Mouse (Mus musculus) embryonic facial prominence, embryonic 11.5 days (tissue): ENCODE measurements around the gene Mier1. TPM values are rescaled to one million over a fixed set of nuclear protein-coding genes. Genes with fewer than 3 reads are reported as not detected.

Source experiments
- ATAC-seq: fragments of 200-750 bp; cut with Nextera tagmentation; replicated peaks from 2 replicates; pipeline ENCODE4 v1.8.0; 2017; ENCODE audit warnings: low read depth; ENCODE audit not compliant: insufficient number of reproducible peaks, low FRiP score, low TSS enrichment
- DNase-seq: peaks from one replicate; pipeline ENCODE4 v3.0.0-alpha.2; 2015; ENCODE audit warnings: low spot score
- H3K27ac ChIP-seq: fragments of 300-500 bp; sonication (generic); replicated peaks from 2 replicates; pipeline ENCODE4 v1.5.1; 2014; ENCODE audit warnings: mild to moderate bottlenecking, low read depth, low read length, control low read depth
- H3K27me3 ChIP-seq: fragments of 300-500 bp; sonication (generic); 2 replicates; pipeline ENCODE4 v1.6.1; 2014; ENCODE audit warnings: mild to moderate bottlenecking, low read length, moderate library complexity, mixed read lengths; ENCODE audit not compliant: control insufficient read depth, insufficient read depth
- H3K36me3 ChIP-seq: fragments of 300-500 bp; sonication (generic); replicated peaks from 2 replicates; pipeline ENCODE4 v1.6.1; 2014; ENCODE audit warnings: low read depth, mild to moderate bottlenecking, low read length, moderate library complexity, mixed read lengths; ENCODE audit not compliant: control insufficient read depth, insufficient read depth
- H3K4me1 ChIP-seq: fragments of 300-500 bp; sonication (generic); 2 replicates; pipeline ENCODE4 v1.6.1; 2014; ENCODE audit warnings: low read length, mixed read lengths; ENCODE audit not compliant: control insufficient read depth, insufficient read depth
- H3K4me2 ChIP-seq: fragments of 300-500 bp; sonication (generic); 2 replicates; pipeline ENCODE4 v1.6.1; 2014; ENCODE audit warnings: low read depth, mild to moderate bottlenecking, control low read depth, low read length, moderate library complexity
- H3K4me3 ChIP-seq: fragments of 300-500 bp; sonication (generic); 2 replicates; pipeline ENCODE4 v1.5.1; 2014; ENCODE audit warnings: low read depth, low read length, control low read depth
- H3K9ac ChIP-seq: fragments of 300-500 bp; sonication (generic); replicated peaks from 2 replicates; pipeline ENCODE4 v1.6.1; 2014; ENCODE audit warnings: mild to moderate bottlenecking, control low read depth, low read length
- H3K9me3 ChIP-seq: fragments of 300-500 bp; sonication (generic); replicated peaks from 2 replicates; pipeline ENCODE4 v1.6.1; 2016; ENCODE audit warnings: mild to moderate bottlenecking, low read length, inconsistent platforms, mixed read lengths; ENCODE audit not compliant: control insufficient read depth
- WGBS: fragments of 180-500 bp; shearing (Covaris S2); extraction: QIAGEN DNeasy Blood & Tissue Kit; methylation state at CpG from one replicate; pipeline ENCODE4 v1.1.7; 2014; 5-methylcytosine and 5-hydroxymethylcytosine counted together
- polyA plus RNA-seq: library from polyadenylated mRNA; unstranded; fragments of >200 nt; fragmentation: Nextera tagmentation; extraction: Ambion mirVana; gene quantifications from 2 replicates; pipeline ENCODE4 v1.2.1, GENCODE M21; 2014

Mier1 gene
- polyA plus RNA-seq, 1 experiment from 2014 or later: 40.5 TPM

DNA sequence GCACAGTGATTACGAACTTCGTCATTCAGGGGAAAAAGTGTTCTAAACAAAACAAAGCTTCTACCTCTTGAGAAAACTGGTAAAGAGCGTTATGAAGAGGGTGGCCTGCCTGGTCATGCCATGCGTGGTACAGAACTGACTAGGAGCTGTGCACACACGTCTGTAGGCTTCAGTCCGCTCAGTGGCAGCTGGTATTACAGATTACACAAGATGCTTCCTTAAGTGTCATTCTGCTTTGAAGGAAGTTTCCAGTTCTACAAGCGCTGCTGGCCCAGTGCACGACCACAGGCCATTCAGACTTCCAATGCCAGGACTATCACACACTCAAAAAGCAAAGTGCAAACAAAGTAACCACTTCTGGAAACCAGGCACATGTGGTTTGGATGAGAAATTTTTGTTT lies 83.2 kb downstream of the Mier1 start:
- Histone ChIP-seq H3K27ac (no peak overlapping the region), H3K4me2 (no peak overlapping the region), H3K27me3 (no peaks in the 10 kb centered on the region), H3K9ac (no peak overlapping the region), H3K4me3 (no peak overlapping the region), H3K9me3 (no peaks in the 10 kb centered on the region; the same call in 1 of the 2 replicates), H3K36me3 (peaks cover 3% of the 10 kb centered on the region), H3K4me1 (no peaks in the 10 kb centered on the region)
- 88% methylated on average over 8 of the region's 8 CpGs for WGBS
- DNase-seq (no peak), ATAC-seq (no peak)

DNA sequence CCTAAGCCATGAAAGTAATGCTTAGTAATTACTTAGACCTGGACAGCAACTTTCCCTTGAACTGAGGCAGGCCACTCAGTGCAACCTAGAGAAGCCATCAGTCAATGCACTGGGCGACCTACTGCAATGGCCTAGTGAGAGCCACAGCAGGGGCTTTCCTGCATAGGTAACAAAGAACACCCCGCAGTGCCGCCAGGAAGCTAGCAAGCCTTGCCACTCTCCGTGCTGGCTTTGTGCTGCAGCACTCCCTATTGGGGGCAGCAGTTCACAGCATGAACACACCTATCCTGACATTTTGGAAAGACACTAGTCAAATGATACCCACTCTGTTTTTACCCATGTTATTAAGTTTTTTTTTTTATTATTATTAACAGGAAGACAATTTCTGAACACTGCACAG lies 84.9 kb downstream of the Mier1 start:
- no peaks in the 10 kb centered on the region for H3K4me1 ChIP-seq
- no peak for ATAC-seq
- no peaks in the 10 kb centered on the region; the same call in 1 of the 2 replicates for H3K36me3 ChIP-seq
- no peaks in the 10 kb centered on the region for H3K27me3 ChIP-seq
- H3K9ac ChIP-seq: no peak overlapping the region
- WGBS: 39% methylated on average over 4 of the region's 4 CpGs
- H3K27ac ChIP-seq: no peak overlapping the region
- no peak overlapping the region for H3K4me2 ChIP-seq
- no peak overlapping the region for H3K4me3 ChIP-seq
- DNase-seq: no peak
- no peaks in the 10 kb centered on the region for H3K9me3 ChIP-seq

DNA sequence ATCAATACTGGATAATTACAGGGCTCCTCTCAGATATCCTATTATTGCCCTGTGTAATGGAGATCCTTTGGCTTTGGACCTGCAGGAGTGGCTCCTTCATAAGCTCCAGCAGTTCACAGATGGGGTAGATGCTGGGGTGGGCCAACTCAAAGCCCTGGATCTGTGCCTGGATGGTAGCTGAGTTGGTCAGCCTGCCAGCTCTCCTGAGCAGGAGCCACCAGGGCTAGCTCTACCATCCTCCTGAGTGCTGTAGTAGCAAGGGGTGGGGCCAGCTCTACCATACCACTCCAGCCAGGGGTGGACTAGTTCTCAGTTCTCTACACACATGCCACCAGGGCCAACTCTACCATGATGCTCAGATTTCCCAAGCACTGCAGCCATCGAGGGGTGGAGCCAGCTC lies 85.9 kb downstream of the Mier1 start:
- no peaks in the 10 kb centered on the region; the same call in 1 of the 2 replicates for H3K36me3 ChIP-seq
- 83% methylated on average over 1 of the region's 1 CpGs for WGBS

DNA sequence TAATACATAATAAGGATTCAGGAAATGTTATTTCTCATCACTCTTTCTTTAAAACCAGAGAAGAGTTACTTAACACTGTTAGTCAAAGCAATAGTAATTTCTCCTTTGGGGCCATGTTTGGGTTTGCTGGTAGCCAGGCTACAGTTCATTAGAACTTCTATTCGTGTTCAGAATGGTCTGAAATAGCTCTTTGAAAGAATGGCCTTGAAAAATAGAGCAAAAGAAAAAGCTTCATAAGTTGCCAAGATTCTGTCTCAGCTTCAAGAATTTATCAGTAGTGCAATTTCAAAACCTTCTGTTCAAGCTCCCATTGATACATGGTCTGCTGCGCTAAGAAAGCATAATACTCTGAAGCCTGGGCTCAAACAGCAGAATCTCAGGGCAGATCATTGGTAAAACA lies 89.5 kb downstream of the Mier1 start:
- no peak for ATAC-seq
- no peaks in the 10 kb centered on the region for H3K4me1 ChIP-seq
- H3K9me3 ChIP-seq: no peaks in the 10 kb centered on the region
- H3K27me3 ChIP-seq: no peaks in the 10 kb centered on the region
- WGBS: 92% methylated on average over 2 of the region's 2 CpGs
- no peak overlapping the region for H3K27ac ChIP-seq
- no peaks in the 10 kb centered on the region; the same call in 1 of the 2 replicates for H3K36me3 ChIP-seq
- DNase-seq: no peak
- H3K4me2 ChIP-seq: no peak overlapping the region
- no peak overlapping the region for H3K9ac ChIP-seq
- no peak overlapping the region for H3K4me3 ChIP-seq

More for the DNA sequence above, 85.9 kb downstream of the Mier1 start:
- DNase-seq (no peak), ATAC-seq (no peak)
- H3K27me3 ChIP-seq: no peaks in the 10 kb centered on the region
- no peaks in the 10 kb centered on the region for H3K4me1 ChIP-seq
- no peak overlapping the region for H3K9ac ChIP-seq
- H3K27ac ChIP-seq: no peak overlapping the region
- no peak overlapping the region for H3K4me3 ChIP-seq
- H3K4me2 ChIP-seq: no peak overlapping the region
- H3K9me3 ChIP-seq: no peaks in the 10 kb centered on the region

DNA sequence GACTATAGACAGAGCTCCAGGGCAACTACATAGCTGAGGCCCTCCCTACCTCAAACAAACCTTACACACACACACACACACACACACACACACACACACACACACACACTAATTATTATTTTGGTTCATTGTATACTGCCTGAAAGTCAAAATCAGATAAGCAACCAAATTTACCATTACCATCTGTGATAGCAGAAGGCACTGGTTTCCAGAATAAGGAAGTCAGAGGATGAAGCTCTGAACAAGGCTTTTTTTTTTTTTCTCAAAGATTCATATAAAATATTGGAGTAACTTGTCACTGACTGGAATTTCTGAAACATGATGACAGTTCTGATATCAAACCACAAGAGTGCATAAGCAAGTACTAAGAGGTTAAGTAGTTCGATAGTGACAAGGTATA lies 94.4 kb downstream of the Mier1 start:
- no peaks in the 10 kb centered on the region; the same call in 1 of the 2 replicates for H3K36me3 ChIP-seq
- H3K9me3 ChIP-seq: no peaks in the 10 kb centered on the region
- 94% methylated on average over 1 of the region's 1 CpGs for WGBS
- H3K4me2 ChIP-seq: no peak overlapping the region
- no peak overlapping the region for H3K27ac ChIP-seq
- DNase-seq (no peak), ATAC-seq (no peak)
- H3K27me3 ChIP-seq: no peaks in the 10 kb centered on the region
- H3K9ac ChIP-seq: no peak overlapping the region
- H3K4me1 ChIP-seq: no peaks in the 10 kb centered on the region
- H3K4me3 ChIP-seq: no peak overlapping the region

DNA sequence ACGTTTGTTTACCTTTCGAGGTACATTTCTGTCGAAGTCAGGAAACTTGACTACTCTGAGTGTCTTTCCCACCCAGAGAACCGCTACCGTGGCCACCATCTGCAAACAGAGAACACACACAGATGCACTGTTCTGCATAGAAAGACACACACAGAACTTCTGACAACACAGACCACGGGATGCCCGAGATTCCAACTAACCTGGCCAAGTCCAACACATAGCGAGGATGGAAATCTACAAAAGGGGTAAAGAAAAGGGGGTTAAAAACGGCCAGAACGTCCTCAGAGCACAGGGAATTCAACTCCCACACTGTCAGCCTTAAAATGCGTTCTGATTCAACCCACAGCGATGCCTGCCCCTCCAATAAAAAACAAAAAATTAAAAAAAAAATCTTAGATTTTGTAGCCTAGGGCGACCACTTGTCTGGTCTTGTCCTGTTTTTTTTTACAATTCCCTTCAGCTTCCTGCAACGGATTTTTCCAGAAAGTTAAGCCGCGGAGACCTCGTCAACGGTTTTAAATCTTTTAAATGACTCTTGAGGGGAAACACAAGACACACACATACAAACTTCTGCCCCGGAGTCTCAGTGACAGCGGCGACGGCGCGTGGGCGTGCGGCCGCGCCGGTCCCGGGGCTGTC lies 99.8 kb downstream of the Mier1 start:
- DNase-seq (peak; percentile 33), ATAC-seq (no peak)
- H3K27ac ChIP-seq: peak overlapping the region; percentile 92
- WGBS: 2% methylated on average over 30 of the region's 30 CpGs
- no peaks in the 10 kb centered on the region; the same call in 1 of the 2 replicates for H3K36me3 ChIP-seq
- no peaks in the 10 kb centered on the region for H3K9me3 ChIP-seq
- no peaks in the 10 kb centered on the region for H3K27me3 ChIP-seq
- H3K4me2 ChIP-seq: peak overlapping the region; percentile 48
- H3K9ac ChIP-seq: peak overlapping the region; percentile 99
- H3K4me1 ChIP-seq: no peaks in the 10 kb centered on the region
- H3K4me3 ChIP-seq: peak overlapping the region; percentile 77

DNA sequence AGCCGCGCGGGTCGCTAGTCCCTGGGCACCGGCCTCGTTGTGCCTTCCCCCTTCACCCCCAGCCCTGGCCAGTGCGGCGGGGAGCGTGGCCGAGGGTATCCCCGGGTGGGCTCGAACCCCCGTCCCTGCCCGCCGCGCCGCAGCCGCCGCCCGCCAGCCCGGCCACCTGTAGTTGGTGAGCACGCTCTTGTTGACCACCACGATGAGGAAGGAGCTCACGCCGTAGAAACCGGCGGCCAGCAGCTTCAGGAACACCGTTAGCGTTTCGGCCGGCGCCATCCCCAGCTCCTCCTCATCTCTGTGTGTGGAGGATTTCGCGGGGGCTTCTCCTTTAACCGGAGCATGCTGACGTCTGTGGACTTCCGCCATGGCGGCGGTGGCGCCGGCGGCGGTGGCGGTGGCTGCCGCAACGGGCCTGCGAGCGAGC lies 100.3 kb downstream of the Mier1 start:
- H3K4me2 ChIP-seq: peak overlapping the region; percentile 48
- DNase-seq (peak; percentile 63), ATAC-seq (peak; percentile 46)
- WGBS: under 1% methylated on average over 30 of the region's 48 CpGs
- no peaks in the 10 kb centered on the region for H3K27me3 ChIP-seq
- H3K4me3 ChIP-seq: peak overlapping the region; percentile 77
- H3K9me3 ChIP-seq: no peaks in the 10 kb centered on the region
- H3K36me3 ChIP-seq: no peaks in the 10 kb centered on the region; the same call in 1 of the 2 replicates
- H3K9ac ChIP-seq: peak overlapping the region; percentile 99
- H3K4me1 ChIP-seq: no peaks in the 10 kb centered on the region
- peak overlapping the region; percentile 92 for H3K27ac ChIP-seq
